Mouse (Mus musculus): ENCODE measurements around the gene Olfr550.
"Not testable (repeated sequence)": the region's sequence is repeated elsewhere in the genome, so short reads cannot be mapped to it uniquely, and the experiment has no call there.

The Olfr550 gene

GRCm38 (mm10) chr7:102571142-102571541 lies at the start of gene Olfr550:
Olfr550 (plus strand) TSS chr7:102571442.
- DNase-seq = no peak

GRCm38 (mm10) chr7:102529052-102529451 lies 42.2 kb upstream of the Olfr550 start:
- DNase-seq = no peak

- DNase-seq = no peak
Observed at GRCm38 (mm10) chr7:102534449-102534848, 36.8 kb upstream of the Olfr550 start, which contains the start of gene Olfr547. Olfr547 (plus strand) TSS chr7:102534749.

GRCm38 (mm10) chr7:102540596-102540995 lies 30.6 kb upstream of the Olfr550 start, which contains the start of gene Olfr548-ps1:
Olfr548-ps1 (plus strand) TSS chr7:102540896.
- DNase-seq = no peak

GRCm38 (mm10) chr7:102541251-102541650 lies 30.0 kb upstream of the Olfr550 start:
- no peak for DNase-seq

DNA sequence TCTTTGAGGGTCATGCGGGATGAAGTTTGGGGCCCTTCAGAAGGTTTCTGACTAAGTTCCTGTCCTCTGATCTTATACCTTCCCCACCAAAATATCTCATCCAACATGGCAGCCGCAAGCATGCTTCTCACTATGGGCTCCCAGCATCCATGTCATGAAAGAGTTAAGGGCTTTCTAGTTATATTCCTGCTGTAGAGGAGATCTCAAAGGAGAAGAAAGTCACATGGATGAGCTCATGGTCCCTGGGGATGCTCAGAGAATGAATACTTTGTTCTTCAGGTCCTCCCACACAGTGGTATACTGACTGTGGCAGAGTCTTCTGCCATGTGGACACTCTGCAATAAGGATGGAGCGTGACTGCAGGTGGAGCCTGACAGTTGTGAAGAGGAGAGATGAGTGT lies 21.7 kb upstream of the Olfr550 start, which contains the start of gene Olfr549:
Gene Olfr549 (plus strand): TSS at position 301 of the 400 bp plus-strand sequence.
- no peak for DNase-seq

- DNase-seq = no peak
Observed at GRCm38 (mm10) chr7:102553279-102553678, 18.0 kb upstream of the Olfr550 start.

DNA sequence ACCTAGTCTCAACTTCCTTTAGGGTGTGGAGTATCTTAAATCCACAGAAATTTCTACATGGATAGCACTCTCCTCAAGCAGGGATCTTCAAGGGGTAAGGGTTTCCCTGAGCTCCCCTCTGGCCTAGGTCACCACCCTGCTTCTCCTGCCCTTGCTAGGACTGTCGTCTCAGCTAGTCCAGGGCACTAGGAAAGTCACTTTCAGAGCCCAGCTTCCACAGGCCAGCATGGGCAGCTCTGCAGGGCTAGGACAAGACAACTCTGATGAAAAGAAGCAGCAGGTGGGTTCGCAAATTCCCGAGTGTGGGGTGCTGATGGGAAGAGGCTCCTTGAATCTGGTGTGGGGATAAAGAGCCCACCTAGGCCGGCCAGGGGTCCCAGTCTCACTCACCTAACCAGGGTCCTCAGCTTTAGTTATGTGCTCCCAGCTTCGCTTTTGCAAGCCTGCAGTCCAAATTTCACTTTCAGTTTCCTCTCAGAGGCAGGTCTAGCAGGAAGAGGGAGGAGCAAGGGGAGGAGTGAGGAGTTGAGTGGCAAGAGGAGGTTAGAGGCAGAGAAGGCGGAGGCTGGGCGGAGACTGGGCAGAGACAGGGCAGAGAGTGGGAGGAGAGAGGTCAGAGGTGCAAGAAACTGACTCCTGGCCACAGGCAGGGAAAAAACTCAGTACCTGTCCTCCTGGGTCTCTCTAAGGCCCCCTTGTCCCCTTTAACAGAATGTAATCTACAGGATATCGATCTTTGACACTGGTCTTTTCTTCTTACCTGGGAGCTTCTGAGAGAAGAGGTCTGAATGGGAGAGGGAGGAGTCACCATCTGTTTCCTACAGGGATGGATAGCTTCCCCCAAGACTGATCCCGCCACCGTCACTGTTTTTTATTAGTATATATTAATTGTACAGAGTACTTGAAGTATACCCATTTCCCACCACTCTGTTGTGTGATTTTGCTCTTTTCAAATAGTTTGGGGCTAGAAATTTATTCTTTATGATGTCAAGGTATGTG lies 5.9 kb upstream of the Olfr550 start, which contains the start of gene Trim21:
Gene Trim21 (minus strand): TSS at position 488 of the 999 bp plus-strand sequence.
- peak; percentile 81 for DNase-seq

DNA sequence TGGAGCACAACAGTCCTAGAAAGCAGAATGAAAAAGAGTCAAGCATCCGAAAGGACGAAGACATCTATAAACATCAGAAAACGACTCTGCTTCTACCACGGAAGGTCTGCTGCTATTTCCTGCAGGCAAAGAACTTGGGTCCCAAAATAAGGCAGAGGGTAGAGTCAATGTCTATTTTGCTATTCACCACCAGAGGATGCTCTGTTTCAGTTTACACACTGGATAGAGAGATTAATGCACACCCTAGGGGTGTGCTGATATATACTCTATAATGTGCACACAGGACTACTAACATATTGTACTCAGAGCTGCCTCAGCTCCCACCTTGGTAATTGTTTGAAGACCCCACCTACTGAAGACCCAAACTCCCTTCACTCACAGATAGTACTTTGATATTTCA lies 5.0 kb upstream of the Olfr550 start:
- DNase-seq = no peak

DNA sequence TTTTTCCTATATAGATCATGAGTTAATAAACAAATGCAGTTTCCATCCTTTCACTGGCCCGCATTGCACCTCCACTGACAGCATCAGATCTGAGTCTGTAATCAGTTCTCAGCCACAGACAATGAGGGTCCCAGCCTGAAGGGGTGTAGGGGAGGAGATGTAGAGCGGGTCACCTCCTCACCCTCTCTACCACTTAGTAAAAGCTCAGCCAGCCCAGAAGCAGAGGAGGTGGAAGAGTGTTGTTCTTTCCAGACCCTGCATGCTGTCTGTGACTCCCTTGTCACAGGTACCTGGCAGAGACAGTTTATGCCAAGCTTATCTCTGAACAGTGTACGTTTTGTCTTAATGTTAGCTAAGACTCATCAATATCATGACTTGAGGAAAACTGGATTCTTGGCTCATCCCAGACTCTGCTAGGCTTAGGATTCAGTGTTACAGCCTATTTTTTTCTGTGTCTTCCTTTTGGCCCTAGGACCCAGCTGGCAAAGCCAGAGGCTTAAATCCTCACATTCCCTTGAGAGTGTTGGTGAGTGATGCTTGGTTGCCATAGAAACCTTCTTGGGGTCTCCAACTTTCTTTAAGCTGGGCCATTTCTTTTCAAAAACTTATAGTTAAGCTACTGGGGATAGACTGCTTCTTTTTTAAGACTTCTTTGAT lies 2.1 kb downstream of the Olfr550 start:
- peak; percentile 54 for DNase-seq

GRCm38 (mm10) chr7:102575998-102576397 lies 4.8 kb downstream of the Olfr550 start:
- no peak for DNase-seq

DNA sequence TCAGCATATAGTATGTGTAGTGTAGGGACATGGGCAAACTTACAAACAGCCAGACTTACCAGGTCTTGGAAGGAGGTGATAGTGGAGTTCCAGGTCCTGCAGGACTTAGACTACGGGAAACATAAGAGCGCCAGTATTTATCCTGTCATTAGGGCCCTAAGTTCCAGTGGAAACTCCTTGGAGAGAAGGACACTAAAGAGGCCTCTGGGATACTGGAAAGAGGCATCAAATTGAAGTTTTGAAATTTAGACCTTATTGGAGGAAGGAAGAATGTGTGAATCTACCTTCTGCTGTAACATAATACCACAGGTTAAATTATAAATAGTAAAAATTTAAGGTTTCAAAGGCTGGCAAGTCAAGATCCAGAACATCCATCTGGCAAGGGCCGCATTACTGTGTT lies 20.5 kb downstream of the Olfr550 start, which contains the start of gene Olfr551:
Gene Olfr551 (minus strand): TSS at position 101 of the 400 bp plus-strand sequence.
- no peak for DNase-seq

GRCm38 (mm10) chr7:102597378-102598031 lies 26.3 kb downstream of the Olfr550 start, which contains the start of gene Olfr552:
Olfr552 (plus strand) TSS chr7:102597770.
- DNase-seq = no peak

DNA sequence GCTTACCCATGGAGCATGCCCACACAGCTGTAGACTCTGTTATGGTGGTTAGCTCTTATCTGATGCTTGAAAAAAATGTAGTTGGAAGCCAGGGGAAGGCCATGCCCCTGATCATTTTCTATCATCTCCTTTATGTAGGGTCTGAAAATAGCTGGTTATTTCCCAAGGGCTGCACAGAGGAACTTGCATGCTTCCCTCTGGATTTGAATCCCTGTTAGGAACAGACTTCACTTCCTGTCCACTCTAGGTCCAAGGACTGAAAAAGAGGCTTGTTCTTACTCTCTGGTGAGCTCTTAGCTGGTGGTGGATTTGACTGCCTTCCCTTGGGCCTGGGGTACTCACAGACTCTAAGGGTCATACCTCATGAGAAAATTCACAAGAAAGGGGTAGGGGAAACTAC lies 46.9 kb downstream of the Olfr550 start, which contains the start of gene Olfr553:
Gene Olfr553 (minus strand): TSS at position 101 of the 400 bp plus-strand sequence.
- DNase-seq = no peak

- peak; percentile 23 for DNase-seq
Observed at GRCm38 (mm10) chr7:102619608-102620007, 48.4 kb downstream of the Olfr550 start.

- not testable (repeated sequence) for DNase-seq
Observed at GRCm38 (mm10) chr7:102620368-102620767, 49.1 kb downstream of the Olfr550 start.
